ENCODE assay signal across 1 mouse cellular context in the genomic region with DNA sequence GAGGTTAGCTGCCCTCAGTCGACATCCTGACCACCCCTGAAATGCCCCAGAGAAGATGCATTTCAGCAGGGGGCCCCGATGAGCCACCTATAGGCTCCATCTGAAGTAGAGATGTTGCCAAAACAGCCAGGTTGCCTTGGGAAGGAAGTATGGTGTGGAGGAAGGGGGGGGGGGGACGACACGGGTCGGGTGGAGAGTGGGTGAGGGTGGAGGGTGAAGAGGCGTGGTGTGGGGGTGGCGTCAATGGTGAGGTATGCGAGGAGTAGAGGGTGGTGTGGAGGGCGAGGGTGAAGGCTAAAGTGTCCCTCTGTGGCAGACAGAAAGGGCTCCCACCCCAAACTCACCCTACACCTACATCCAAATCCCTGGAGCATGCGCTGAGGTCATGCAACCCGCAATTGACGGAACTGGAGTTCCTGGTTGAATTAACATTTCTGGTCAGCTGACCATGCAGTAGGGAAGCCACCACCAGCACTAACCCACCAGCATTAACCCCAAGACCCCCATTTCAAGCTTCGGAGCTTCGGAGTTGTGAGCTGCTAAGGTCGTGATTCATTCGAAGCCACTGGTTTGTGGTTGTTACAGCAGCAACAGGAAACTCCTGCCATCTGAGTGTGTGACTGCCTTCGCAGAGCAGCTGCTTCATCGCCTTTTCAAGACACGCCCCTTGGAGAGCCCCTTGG.
TF ChIP-seq lines count a peak whose summit lies in the region.

No protein-coding gene starts in this region.

TF ChIP-seq in CH12.LX, 34 proteins besides CTCF, POLR2A, EP300 and RAD21 (continued from another document):
- no peak for TF ChIP-seq MAFK (IDR thresholded peaks at IDR 0.05; ENCODE audit: insufficient replicate concordance, low read length)
- TF ChIP-seq USF1 (IDR thresholded peaks at IDR 0.05; ENCODE audit: low read depth, low read length), result peak; percentile 79
- TF ChIP-seq MAX (IDR thresholded peaks at IDR 0.05; ENCODE audit: low read length), result peak; percentile 69
- TF ChIP-seq JUN (IDR thresholded peaks at IDR 0.05; ENCODE audit: insufficient read depth, low read depth, low read length), result no peak
- TF ChIP-seq E2F4 (IDR thresholded peaks at IDR 0.05; ENCODE audit: insufficient replicate concordance, low read depth, low read length), result no peak
- peak; percentile 87 for TF ChIP-seq ELF1 (IDR thresholded peaks at IDR 0.05; ENCODE audit: low read depth, low read length)
